Comparison of ENCODE assay signal across 8 mouse cellular contexts in the genomic region with DNA sequence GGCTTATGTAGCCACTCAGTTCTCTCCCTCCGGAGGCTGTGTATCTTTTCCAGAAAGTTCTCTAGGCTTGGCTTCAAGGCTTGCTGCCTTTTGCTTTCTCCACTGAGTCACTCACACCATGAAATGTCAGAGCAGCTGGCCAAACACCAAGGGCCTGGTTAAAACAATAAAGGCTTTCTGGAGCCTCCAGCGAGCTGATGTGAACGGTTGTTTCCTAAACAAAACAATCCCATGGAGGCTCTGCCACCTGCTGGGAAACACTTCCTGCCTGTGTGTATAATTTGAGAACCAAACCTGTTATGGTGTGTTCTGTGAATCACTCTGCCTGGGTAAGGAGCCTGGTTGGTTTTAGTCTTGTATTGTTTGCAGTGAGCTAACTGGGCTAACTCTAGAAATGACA.
DNase-seq lines count a peak whose midpoint lies in the region; ATAC-seq lines count a peak whose summit lies in the region.

No protein-coding gene starts in this region.

- 12% methylated on average over 3 of the region's 3 CpGs for WGBS in embryonic facial prominence, embryonic 13.5 days
- 26% methylated on average over 3 of the region's 3 CpGs for WGBS in heart, embryonic 11.5 days (ENCODE audit: insufficient replicate concordance)

- H3K27me3 ChIP-seq in embryonic facial prominence, embryonic 13.5 days: no peaks in the 10 kb centered on the region
- no peaks in the 10 kb centered on the region for H3K27me3 ChIP-seq in heart, embryonic 11.5 days (ENCODE audit: control insufficient read depth, insufficient read depth, low read length)

- H3K4me2 ChIP-seq in embryonic facial prominence, embryonic 13.5 days: peak overlapping the region; percentile 60
- 0 out of 2 replicates have a peak overlapping the region, but pooled peaks have one; percentile 6 for H3K4me2 ChIP-seq in heart, embryonic 11.5 days

- H3K9ac ChIP-seq in embryonic facial prominence, embryonic 13.5 days: no peak overlapping the region
- H3K9ac ChIP-seq in heart, embryonic 11.5 days (ENCODE audit: low read depth, low read length): no peak overlapping the region

- H3K27ac ChIP-seq in embryonic facial prominence, embryonic 13.5 days: peak overlapping the region; percentile 2; the same call in 1 of the 2 replicates
- H3K27ac ChIP-seq in heart, embryonic 11.5 days (ENCODE audit: low read depth, low read length): no peak overlapping the region

- no peak overlapping the region for H3K4me3 ChIP-seq in embryonic facial prominence, embryonic 13.5 days
- no peak overlapping the region for H3K4me3 ChIP-seq in heart, embryonic 11.5 days (ENCODE audit: low read depth, low read length)

- peaks cover 15% of the 10 kb centered on the region for H3K4me1 ChIP-seq in embryonic facial prominence, embryonic 13.5 days
- no peaks in the 10 kb centered on the region for H3K4me1 ChIP-seq in heart, embryonic 11.5 days (ENCODE audit: control insufficient read depth, insufficient read depth, low read length)

- H3K36me3 ChIP-seq in embryonic facial prominence, embryonic 13.5 days: no peaks in the 10 kb centered on the region
- H3K36me3 ChIP-seq in heart, embryonic 11.5 days (ENCODE audit: control insufficient read depth, insufficient read depth, low read length): no peaks in the 10 kb centered on the region

- ATAC-seq in embryonic facial prominence, embryonic 13.5 days (ENCODE audit: insufficient number of reproducible peaks, insufficient read depth, low FRiP score, low TSS enrichment, low read depth): no peak
- no peak for ATAC-seq in heart, embryonic 11.5 days (replicated peaks; ENCODE audit: insufficient number of reproducible peaks, low FRiP score, low TSS enrichment)
- no peak for ATAC-seq in megakaryocyte-erythroid progenitor cell, adult 5-6 weeks (replicated peaks; ENCODE audit: low FRiP score, low TSS enrichment, poor library complexity, severe bottlenecking)

- H3K9me3 ChIP-seq in embryonic facial prominence, embryonic 13.5 days: no peaks in the 10 kb centered on the region; the same call in 1 of the 2 replicates
- H3K9me3 ChIP-seq in heart, embryonic 11.5 days (replicated peaks; ENCODE audit: control insufficient read depth, low read length): no peaks in the 10 kb centered on the region; the same call in 1 of the 2 replicates

- DNase-seq in 3134 (ENCODE audit: extremely low read depth, insufficient read length, low spot score): peak; percentile 30
- DNase-seq in adrenal gland, adult (ENCODE audit: inconsistent age in 2 of 2, low spot score in 1 of 2): peak; percentile 79 to 92
- DNase-seq in layer of hippocampus, adult 8-10 months (ENCODE audit: low spot score in 2 of 2): peak; percentile 63 to 70
- peak; percentile 44 for DNase-seq in lung, postnatal 14 days
- peak; percentile 55 to 65 for DNase-seq in right cerebral cortex, postnatal 10 days (ENCODE audit: low spot score in 2 of 2)

Comparison
In these comparisons a context has a peak if more than half of its experiments do, and no peak if none do; other contexts are left out.
1. DNase-seq: peak in every context shown above with its lines; median percentile 86 in adrenal gland, adult; 66 in layer of hippocampus, adult 8-10 months; 60 in right cerebral cortex, postnatal 10 days; 44 in lung, postnatal 14 days; 30 in 3134.